In genomic region chr11:100145858-100146560, GRCm38 (mm10) we compare ENCODE assay signal across 10 mouse cellular contexts. TPM values are rescaled to one million over a fixed set of nuclear protein-coding genes. Genes with fewer than 3 reads are reported as not detected.
DNase-seq lines count a peak whose midpoint lies in the region; ATAC-seq lines count a peak whose summit lies in the region.
"Had no signal": no experiment of that assay in that cellular context is flagged by ENCODE, and none has a peak within 500 bp of the region (broad histone marks: within the 10 kb centered on the region; RNA-seq: fewer than 3 reads in every experiment).

No protein-coding gene starts in this region.

- peak overlapping the region; percentile 12; the same call in 1 of the 2 replicates for H3K9ac ChIP-seq in forebrain, embryonic 13.5 days
- H3K9ac ChIP-seq in midbrain, embryonic 15.5 days: no peak overlapping the region
- H3K9ac ChIP-seq: liver, embryonic 14.5 days had no signal

- H3K9me3 ChIP-seq in forebrain, embryonic 13.5 days (replicated peaks): no peaks in the 10 kb centered on the region
- no peaks in the 10 kb centered on the region for H3K9me3 ChIP-seq in limb, embryonic 10.5 days (replicated peaks)
- H3K9me3 ChIP-seq in midbrain, embryonic 15.5 days: no peaks in the 10 kb centered on the region

- no peak overlapping the region for H3K27ac ChIP-seq in forebrain, embryonic 13.5 days
- no peak overlapping the region for H3K27ac ChIP-seq in limb, embryonic 10.5 days
- H3K27ac ChIP-seq in midbrain, embryonic 15.5 days: no peak overlapping the region
- H3K27ac ChIP-seq: liver, embryonic 14.5 days had no signal

- 5% methylated on average over 13 of the region's 13 CpGs for WGBS in forebrain, embryonic 13.5 days
- 2% methylated on average over 13 of the region's 13 CpGs for WGBS in limb, embryonic 10.5 days
- 4% methylated on average over 13 of the region's 13 CpGs for WGBS in midbrain, embryonic 15.5 days

- peak overlapping the region; percentile 50 for H3K4me2 ChIP-seq in forebrain, embryonic 13.5 days
- peak overlapping the region; percentile 49 for H3K4me2 ChIP-seq in midbrain, embryonic 15.5 days

- intact Hi-C loops in left cerebral cortex, postnatal 25 days (cut with DNase I): no loop called here

- ATAC-seq in forebrain, embryonic 13.5 days: no peak
- no peak for ATAC-seq in midbrain, embryonic 15.5 days (replicated peaks)

- peak overlapping the region; percentile 20 for H3K4me3 ChIP-seq in forebrain, embryonic 13.5 days
- H3K4me3 ChIP-seq in limb, embryonic 10.5 days: peak overlapping the region; percentile 40
- H3K4me3 ChIP-seq in midbrain, embryonic 15.5 days: peak overlapping the region; percentile 26

- peak; percentile 42 for DNase-seq in embryo, embryonic 10 days (ENCODE audit: low spot score)
- no peak for DNase-seq in embryo, embryonic 11 days
- DNase-seq in limb, embryonic 10.5 days (ENCODE audit: low spot score): peak; percentile 37
- DNase-seq in left cerebral cortex, postnatal 25 days (ENCODE audit: low spot score in 2 of 2): no peak
- DNase-seq in spleen, postnatal 4 days (ENCODE audit: low spot score in 2 of 2): no peak
- DNase-seq in cerebellum, adult 11-12 months: no peak

- peaks cover 39% of the 10 kb centered on the region for H3K27me3 ChIP-seq in forebrain, embryonic 13.5 days
- H3K27me3 ChIP-seq in limb, embryonic 10.5 days (ENCODE audit: low read depth, poor library complexity, severe bottlenecking): peaks cover 40% of the 10 kb centered on the region
- H3K27me3 ChIP-seq in midbrain, embryonic 15.5 days (replicated peaks): peaks cover 27% of the 10 kb centered on the region

- no peaks in the 10 kb centered on the region for H3K36me3 ChIP-seq in forebrain, embryonic 13.5 days (ENCODE audit: poor library complexity, severe bottlenecking)
- H3K36me3 ChIP-seq in limb, embryonic 10.5 days: no peaks in the 10 kb centered on the region
- no peaks in the 10 kb centered on the region for H3K36me3 ChIP-seq in midbrain, embryonic 15.5 days (replicated peaks)

- H3K4me1 ChIP-seq in forebrain, embryonic 13.5 days: 0 out of 2 replicates have a peak, but pooled peaks cover 10% of the 10 kb centered on the region
- H3K4me1 ChIP-seq in limb, embryonic 10.5 days: peaks cover 29% of the 10 kb centered on the region
- H3K4me1 ChIP-seq in midbrain, embryonic 15.5 days: peaks cover 10% of the 10 kb centered on the region

RNA-seq across cellular contexts. Expression of gene Krt19, which starts 2.5 kb away (rescaled TPM):
- polyA plus RNA-seq in forebrain, embryonic 13.5 days (2015; fragmentation: Nextera tagmentation; extraction: Ambion mirVana): 0.23 and 0.49 TPM in 2 replicates
- polyA plus RNA-seq in limb, embryonic 10.5 days (2016; fragmentation: Nextera tagmentation; extraction: Ambion mirVana): 11.1 and 13.9 TPM in 2 replicates
- polyA plus RNA-seq in midbrain, embryonic 15.5 days (2015; fragmentation: Nextera tagmentation; extraction: Ambion mirVana): 2.1 and 2.6 TPM in 2 replicates
- not detected for total RNA-seq in left cerebral cortex, postnatal 25 days (2021)

RNA-seq across cellular contexts. Expression of gene Krt15, which starts 10.3 kb away (rescaled TPM):
- 0.34 and 0.35 TPM in 2 replicates for polyA plus RNA-seq in forebrain, embryonic 13.5 days (2015; fragmentation: Nextera tagmentation; extraction: Ambion mirVana)
- 1.6 and 8.4 TPM in 2 replicates for polyA plus RNA-seq in limb, embryonic 10.5 days (2016; fragmentation: Nextera tagmentation; extraction: Ambion mirVana)
- 0.42 and 4.2 TPM in 2 replicates for polyA plus RNA-seq in midbrain, embryonic 15.5 days (2015; fragmentation: Nextera tagmentation; extraction: Ambion mirVana)
- not detected for total RNA-seq in left cerebral cortex, postnatal 25 days (2021)

RNA-seq across cellular contexts. Expression of gene Krt13, which starts 24.6 kb away (rescaled TPM):
- polyA plus RNA-seq in forebrain, embryonic 13.5 days (2015; fragmentation: Nextera tagmentation; extraction: Ambion mirVana): not detected in 2 replicates
- not detected in 2 replicates for polyA plus RNA-seq in limb, embryonic 10.5 days (2016; fragmentation: Nextera tagmentation; extraction: Ambion mirVana)
- 0.26 TPM in 1 of 2 replicates, not detected in the other for polyA plus RNA-seq in midbrain, embryonic 15.5 days (2015; fragmentation: Nextera tagmentation; extraction: Ambion mirVana)
- not detected for total RNA-seq in left cerebral cortex, postnatal 25 days (2021)
- polyA plus RNA-seq: brain, embryonic 14.5 days had no signal

RNA-seq across cellular contexts. Expression of gene Krt36, which starts 40.6 kb away (rescaled TPM):
- not detected in 2 replicates for polyA plus RNA-seq in forebrain, embryonic 13.5 days (2015; fragmentation: Nextera tagmentation; extraction: Ambion mirVana)
- polyA plus RNA-seq in limb, embryonic 10.5 days (2016; fragmentation: Nextera tagmentation; extraction: Ambion mirVana): not detected in 2 replicates
- not detected in 2 replicates for polyA plus RNA-seq in midbrain, embryonic 15.5 days (2015; fragmentation: Nextera tagmentation; extraction: Ambion mirVana)
- not detected for total RNA-seq in left cerebral cortex, postnatal 25 days (2021)
- polyA plus RNA-seq: brain, embryonic 14.5 days; liver, embryonic 14.5 days had no signal

RNA-seq across cellular contexts. Expression of gene Krt9, which starts 47.0 kb away (rescaled TPM):
- not detected in 2 replicates for polyA plus RNA-seq in forebrain, embryonic 13.5 days (2015; fragmentation: Nextera tagmentation; extraction: Ambion mirVana)
- not detected in 2 replicates for polyA plus RNA-seq in limb, embryonic 10.5 days (2016; fragmentation: Nextera tagmentation; extraction: Ambion mirVana)
- polyA plus RNA-seq in midbrain, embryonic 15.5 days (2015; fragmentation: Nextera tagmentation; extraction: Ambion mirVana): not detected in 2 replicates
- 1 to 10 TPM; 3.7 to 4.3 TPM for total RNA-seq in left cerebral cortex, postnatal 25 days (2021)
- polyA plus RNA-seq: liver, embryonic 14.5 days had no signal

Comparison
In these comparisons a context has a peak if more than half of its experiments do, and no peak if none do; other contexts are left out.
1. DNase-seq: peak in embryo, embryonic 10 days (single experiment) and limb, embryonic 10.5 days (single experiment); none in embryo, embryonic 11 days (single experiment), left cerebral cortex, postnatal 25 days (0 of 2), spleen, postnatal 4 days (0 of 2) and cerebellum, adult 11-12 months (single experiment).
2. Peak in every context shown above with its lines, with median percentiles within 50 percentile points of each other: H3K4me3 ChIP-seq.